Mouse (Mus musculus): ENCODE measurements around the gene Dnajb4.
A peak's percentile ranks its signal among the peaks of the same experiment; 100 is the strongest.
"Not testable (repeated sequence)": the region's sequence is repeated elsewhere in the genome, so short reads cannot be mapped to it uniquely, and the experiment has no call there.

Dnajb4 gene

GRCm38 (mm10) chr3:152147085-152147831 is 62.8 kb downstream of the Dnajb4 start:
- peak; percentile 69 for ATAC-seq (ENCODE audit: low TSS enrichment)

- ATAC-seq (ENCODE audit: low TSS enrichment) = peak; percentile 79
Measured at GRCm38 (mm10) chr3:152145186-152145585, 64.9 kb downstream of the Dnajb4 start.

GRCm38 (mm10) chr3:152142989-152143695 is 67.0 kb downstream of the Dnajb4 start:
- ATAC-seq (ENCODE audit: low TSS enrichment) = no peak

- no peak for ATAC-seq (ENCODE audit: low TSS enrichment)
Measured at GRCm38 (mm10) chr3:152142146-152142545, 68.0 kb downstream of the Dnajb4 start.

GRCm38 (mm10) chr3:152139308-152139707 is 70.8 kb downstream of the Dnajb4 start:
- ATAC-seq (ENCODE audit: low TSS enrichment) = not testable (repeated sequence)

- ATAC-seq (ENCODE audit: low TSS enrichment) = not testable (repeated sequence)
Measured at GRCm38 (mm10) chr3:152136106-152136505, 74.0 kb downstream of the Dnajb4 start.

- peak; percentile 91 for ATAC-seq (ENCODE audit: low TSS enrichment)
Measured at GRCm38 (mm10) chr3:152133621-152134020, 76.5 kb downstream of the Dnajb4 start.

GRCm38 (mm10) chr3:152130963-152131362 is 79.1 kb downstream of the Dnajb4 start:
- no peak for ATAC-seq (ENCODE audit: low TSS enrichment)

GRCm38 (mm10) chr3:152129426-152129825 is 80.7 kb downstream of the Dnajb4 start:
- not testable (repeated sequence) for ATAC-seq (ENCODE audit: low TSS enrichment)

GRCm38 (mm10) chr3:152128631-152129030 is 81.5 kb downstream of the Dnajb4 start:
- no peak for ATAC-seq (ENCODE audit: low TSS enrichment)

Measured in frontal cortex, adult (tissue).